Mouse (Mus musculus) forebrain, embryonic 15.5 days (tissue): ENCODE measurements around the gene Slc15a3. TPM values are rescaled to one million over a fixed set of nuclear protein-coding genes. Genes with fewer than 3 reads are reported as not detected.

Experiments
- ATAC-seq: fragments of 200-750 bp; cut with Nextera tagmentation; replicated peaks from 2 replicates; pipeline ENCODE4 v1.8.0; 2017; ENCODE audit warnings: mild to moderate bottlenecking, moderate TSS enrichment, moderate library complexity
- H3K27ac ChIP-seq: fragments of 300-500 bp; sonication (generic); replicated peaks from 2 replicates; pipeline ENCODE4 v1.5.1; 2015; ENCODE audit warnings: mild to moderate bottlenecking, inconsistent platforms
- H3K27me3 ChIP-seq: fragments of 300-500 bp; sonication (generic); 2 replicates; pipeline ENCODE4 v1.6.1; 2015; ENCODE audit warnings: inconsistent platforms
- H3K36me3 ChIP-seq: fragments of 300-500 bp; sonication (generic); 2 replicates; pipeline ENCODE4 v1.6.1; 2015; ENCODE audit warnings: mild to moderate bottlenecking, inconsistent platforms
- H3K4me1 ChIP-seq: fragments of 300-500 bp; sonication (generic); 2 replicates; pipeline ENCODE4 v1.6.1; 2015; ENCODE audit warnings: inconsistent platforms
- H3K4me2 ChIP-seq: fragments of 300-500 bp; sonication (generic); replicated peaks from 2 replicates; pipeline ENCODE4 v1.6.1; 2015; ENCODE audit warnings: mild to moderate bottlenecking, inconsistent platforms
- H3K4me3 ChIP-seq: fragments of 300-500 bp; sonication (generic); 2 replicates; pipeline ENCODE4 v1.5.1; 2015; ENCODE audit warnings: mild to moderate bottlenecking, inconsistent platforms
- H3K9ac ChIP-seq: fragments of 300-500 bp; sonication (generic); replicated peaks from 2 replicates; pipeline ENCODE4 v1.6.1; 2015; ENCODE audit warnings: mild to moderate bottlenecking, inconsistent platforms
- H3K9me3 ChIP-seq: fragments of 300-500 bp; sonication (generic); 2 replicates; pipeline ENCODE4 v1.6.1; 2016; ENCODE audit warnings: inconsistent platforms
- WGBS: fragments of 180-500 bp; shearing (Covaris S2); methylation state at CpG from one replicate; pipeline ENCODE4 v1.1.7; 2015; ENCODE audit warnings: mixed read lengths; 5-methylcytosine and 5-hydroxymethylcytosine counted together
- polyA plus RNA-seq: library from polyadenylated mRNA; unstranded; fragments of >200 nt; fragmentation: Nextera tagmentation; extraction: Ambion mirVana; gene quantifications from 2 replicates; pipeline ENCODE4 v1.2.1, GENCODE M21; 2015

Gene Slc15a3
- polyA plus RNA-seq, 1 experiment from 2014 or later: 0.39 TPM

- no peak overlapping the region for H3K4me3 ChIP-seq
- no peak overlapping the region for H3K9ac ChIP-seq
- no peak for ATAC-seq
- H3K4me2 ChIP-seq: no peak overlapping the region
- peaks cover 41% of the 10 kb centered on the region for H3K36me3 ChIP-seq
- no peaks in the 10 kb centered on the region for H3K4me1 ChIP-seq
- H3K27me3 ChIP-seq: no peaks in the 10 kb centered on the region
- H3K9me3 ChIP-seq: no peaks in the 10 kb centered on the region
- H3K27ac ChIP-seq: 0 out of 2 replicates have a peak overlapping the region, but pooled peaks have one; percentile 27
- WGBS: 90% methylated on average over 3 of the region's 3 CpGs
These were observed 15.9 kb downstream of the Slc15a3 start for GRCm38 (mm10) chr19:10855422-10855821.

GRCm38 (mm10) chr19:10856520-10856919 is 17.0 kb downstream of the Slc15a3 start:
- ATAC-seq: no peak; the same call in 1 of the 2 replicates
- no peak overlapping the region for H3K4me2 ChIP-seq
- peaks cover 52% of the 10 kb centered on the region for H3K36me3 ChIP-seq
- WGBS: 57% methylated on average over 2 of the region's 2 CpGs
- H3K4me1 ChIP-seq: no peaks in the 10 kb centered on the region
- H3K9ac ChIP-seq: no peak overlapping the region
- H3K27ac ChIP-seq: no peak overlapping the region
- H3K27me3 ChIP-seq: no peaks in the 10 kb centered on the region
- no peaks in the 10 kb centered on the region for H3K9me3 ChIP-seq
- no peak overlapping the region for H3K4me3 ChIP-seq

GRCm38 (mm10) chr19:10860072-10860497 is 20.6 kb downstream of the Slc15a3 start:
- ATAC-seq: no peak; the same call in 1 of the 2 replicates
- Histone ChIP-seq H3K4me3 (no peak overlapping the region), H3K4me2 (no peak overlapping the region), H3K4me1 (no peaks in the 10 kb centered on the region), H3K27me3 (no peaks in the 10 kb centered on the region), H3K9ac (no peak overlapping the region), H3K36me3 (peaks cover 87% of the 10 kb centered on the region), H3K27ac (no peak overlapping the region), H3K9me3 (no peaks in the 10 kb centered on the region)
- 46% methylated on average over 22 of the region's 22 CpGs for WGBS

GRCm38 (mm10) chr19:10866351-10866750 is 26.8 kb downstream of the Slc15a3 start:
- Histone ChIP-seq H3K4me1 (peaks cover 28% of the 10 kb centered on the region), H3K9ac (no peak overlapping the region), H3K36me3 (peaks cover 49% of the 10 kb centered on the region), H3K9me3 (no peaks in the 10 kb centered on the region), H3K27ac (no peak overlapping the region), H3K4me2 (no peak overlapping the region), H3K4me3 (no peak overlapping the region), H3K27me3 (no peaks in the 10 kb centered on the region)
- no peak for ATAC-seq
- WGBS: 89% methylated on average over 13 of the region's 13 CpGs

GRCm38 (mm10) chr19:10867946-10868622 is 28.6 kb downstream of the Slc15a3 start:
- peaks cover 49% of the 10 kb centered on the region for H3K36me3 ChIP-seq
- 23% methylated on average over 5 of the region's 5 CpGs for WGBS
- H3K4me2 ChIP-seq: peak overlapping the region; percentile 85
- peak overlapping the region; percentile 100 for H3K9ac ChIP-seq
- H3K4me3 ChIP-seq: peak overlapping the region; percentile 97
- H3K27ac ChIP-seq: peak overlapping the region; percentile 96
- no peak for ATAC-seq
- no peaks in the 10 kb centered on the region for H3K27me3 ChIP-seq
- no peaks in the 10 kb centered on the region for H3K9me3 ChIP-seq
- H3K4me1 ChIP-seq: peaks cover 28% of the 10 kb centered on the region

- under 1% methylated on average over 17 of the region's 17 CpGs for WGBS
- H3K4me3 ChIP-seq: peak overlapping the region; percentile 97
- H3K9ac ChIP-seq: peak overlapping the region; percentile 100
- peak overlapping the region; percentile 85 for H3K4me2 ChIP-seq
- H3K27ac ChIP-seq: peak overlapping the region; percentile 96
- H3K27me3 ChIP-seq: no peaks in the 10 kb centered on the region
- H3K36me3 ChIP-seq: peaks cover 49% of the 10 kb centered on the region
- H3K9me3 ChIP-seq: no peaks in the 10 kb centered on the region
- ATAC-seq: peak; percentile 36; the same call in 1 of the 2 replicates
- peaks cover 28% of the 10 kb centered on the region for H3K4me1 ChIP-seq
These were observed 29.2 kb downstream of the Slc15a3 start for GRCm38 (mm10) chr19:10868623-10869141.

- Histone ChIP-seq H3K27ac (peak overlapping the region; percentile 96), H3K4me2 (peak overlapping the region; percentile 85), H3K9me3 (no peaks in the 10 kb centered on the region), H3K36me3 (peaks cover 48% of the 10 kb centered on the region), H3K27me3 (no peaks in the 10 kb centered on the region), H3K4me3 (peak overlapping the region; percentile 97), H3K9ac (peak overlapping the region; percentile 100), H3K4me1 (peaks cover 28% of the 10 kb centered on the region)
- WGBS: under 1% methylated on average over 43 of the region's 43 CpGs
- ATAC-seq: peak; percentile 95
These were observed 29.8 kb downstream of the Slc15a3 start for GRCm38 (mm10) chr19:10869241-10869885.

GRCm38 (mm10) chr19:10869886-10870527 is 30.5 kb downstream of the Slc15a3 start, which contains the start of gene Tmem132a:
TSS of gene Tmem132a (minus strand) at chr19:10869940.
- Histone ChIP-seq H3K4me1 (peaks cover 28% of the 10 kb centered on the region), H3K9me3 (no peaks in the 10 kb centered on the region), H3K36me3 (peaks cover 43% of the 10 kb centered on the region), H3K27ac (peak within 1 kb of the TSS; percentile 96), H3K4me2 (peak within 1 kb of the TSS; percentile 85), H3K4me3 (peak within 1 kb of the TSS; percentile 97), H3K27me3 (no peaks in the 10 kb centered on the region), H3K9ac (peak within 1 kb of the TSS; percentile 100)
- WGBS: 1% methylated on average over 8 of the region's 8 CpGs
- peak; percentile 30 for ATAC-seq

GRCm38 (mm10) chr19:10870676-10871075 is 31.1 kb downstream of the Slc15a3 start:
- ATAC-seq: no peak
- Histone ChIP-seq H3K27ac (no peak overlapping the region), H3K27me3 (no peaks in the 10 kb centered on the region), H3K4me1 (peaks cover 28% of the 10 kb centered on the region), H3K4me3 (no peak overlapping the region), H3K9me3 (no peaks in the 10 kb centered on the region), H3K36me3 (peaks cover 36% of the 10 kb centered on the region), H3K4me2 (no peak overlapping the region), H3K9ac (no peak overlapping the region)
- WGBS: 82% methylated on average over 3 of the region's 3 CpGs

GRCm38 (mm10) chr19:10871328-10871961 is 31.9 kb downstream of the Slc15a3 start:
- ATAC-seq: no peak
- WGBS: 82% methylated on average over 14 of the region's 14 CpGs
- H3K27me3 ChIP-seq: no peaks in the 10 kb centered on the region
- peaks cover 31% of the 10 kb centered on the region for H3K36me3 ChIP-seq
- H3K27ac ChIP-seq: no peak overlapping the region
- H3K4me2 ChIP-seq: no peak overlapping the region
- H3K9me3 ChIP-seq: no peaks in the 10 kb centered on the region
- no peak overlapping the region for H3K4me3 ChIP-seq
- peaks cover 28% of the 10 kb centered on the region for H3K4me1 ChIP-seq
- H3K9ac ChIP-seq: no peak overlapping the region

- no peaks in the 10 kb centered on the region for H3K9me3 ChIP-seq
- peaks cover 10% of the 10 kb centered on the region for H3K36me3 ChIP-seq
- H3K9ac ChIP-seq: no peak overlapping the region
- WGBS: 86% methylated on average over 7 of the region's 7 CpGs
- H3K4me2 ChIP-seq: no peak overlapping the region
- no peak overlapping the region for H3K4me3 ChIP-seq
- no peaks in the 10 kb centered on the region for H3K27me3 ChIP-seq
- H3K4me1 ChIP-seq: peaks cover 28% of the 10 kb centered on the region
- no peak overlapping the region for H3K27ac ChIP-seq
- ATAC-seq: no peak
These were observed 38.8 kb downstream of the Slc15a3 start for GRCm38 (mm10) chr19:10878201-10878837.
